Mouse (Mus musculus) heart, adult 8-10 months (tissue): ENCODE results near the gene Simc1. TPM values are rescaled to one million over a fixed set of nuclear protein-coding genes. Genes with fewer than 3 reads are reported as not detected.

ENCODE experiments used
- DNase-seq: peaks from one replicate; pipeline ENCODE4 v3.0.0; 2022; ENCODE audit warnings: low spot score
- total RNA-seq, 4 experiments: library from RNA; stranded (reverse); gene quantifications; 2 replicates each; pipeline ENCODE4 v1.2.4; 2022

The Simc1 gene
- total RNA-seq, 4 experiments from 2014 or later = 1.8 to 3.1 (median 2.4) TPM

GRCm38 (mm10) chr13:54548036-54548435 is 44.5 kb downstream of the Simc1 start:
- no peak for DNase-seq

- DNase-seq = no peak
Measured at GRCm38 (mm10) chr13:54556176-54556575, 52.6 kb downstream of the Simc1 start.

- peak; percentile 29 for DNase-seq
Measured at GRCm38 (mm10) chr13:54556796-54557195, 53.2 kb downstream of the Simc1 start.

- no peak for DNase-seq
Measured at GRCm38 (mm10) chr13:54557652-54558051, 54.1 kb downstream of the Simc1 start.

GRCm38 (mm10) chr13:54559656-54560055 is 56.1 kb downstream of the Simc1 start:
- DNase-seq = no peak

GRCm38 (mm10) chr13:54560608-54561007 is 57.0 kb downstream of the Simc1 start:
- no peak for DNase-seq

GRCm38 (mm10) chr13:54562562-54562961 is 59.0 kb downstream of the Simc1 start:
- no peak for DNase-seq

GRCm38 (mm10) chr13:54564232-54565200 is 60.9 kb downstream of the Simc1 start:
- DNase-seq = no peak

GRCm38 (mm10) chr13:54565201-54565581 is 61.6 kb downstream of the Simc1 start, which contains the start of gene 4833439L19Rik:
Gene 4833439L19Rik (minus strand): TSS chr13:54565435.
- DNase-seq = peak; percentile 93

GRCm38 (mm10) chr13:54565594-54566345 is 62.2 kb downstream of the Simc1 start:
- DNase-seq = peak; percentile 52

GRCm38 (mm10) chr13:54568380-54568779 is 64.8 kb downstream of the Simc1 start:
- no peak for DNase-seq

- DNase-seq = no peak
Measured at GRCm38 (mm10) chr13:54569282-54569681, 65.7 kb downstream of the Simc1 start.

GRCm38 (mm10) chr13:54570736-54571135 is 67.2 kb downstream of the Simc1 start:
- no peak for DNase-seq

- no peak for DNase-seq
Measured at GRCm38 (mm10) chr13:54571637-54572036, 68.1 kb downstream of the Simc1 start.

GRCm38 (mm10) chr13:54572621-54573020 is 69.0 kb downstream of the Simc1 start:
- no peak for DNase-seq

- peak; percentile 67 for DNase-seq
Measured at GRCm38 (mm10) chr13:54574854-54575481, 71.4 kb downstream of the Simc1 start, which contains the start of gene Arl10. Gene Arl10 (plus strand): TSS chr13:54575015.

GRCm38 (mm10) chr13:54575489-54575888 is 71.9 kb downstream of the Simc1 start:
- no peak for DNase-seq

GRCm38 (mm10) chr13:54577652-54578507 is 74.3 kb downstream of the Simc1 start:
- DNase-seq = no peak

GRCm38 (mm10) chr13:54581385-54581784 is 77.8 kb downstream of the Simc1 start:
- no peak for DNase-seq

GRCm38 (mm10) chr13:54582126-54582525 is 78.5 kb downstream of the Simc1 start:
- no peak for DNase-seq

GRCm38 (mm10) chr13:54582860-54583259 is 79.3 kb downstream of the Simc1 start:
- DNase-seq = no peak
